Mouse (Mus musculus): ENCODE measurements around the gene Pgrmc2. TPM values are rescaled to one million over a fixed set of nuclear protein-coding genes. Genes with fewer than 3 reads are reported as not detected.

Pgrmc2 gene
- total and polyA plus RNA-seq, 3 experiments, result 18.5 to 50.4 (median 31.6) TPM

- no peaks in the 10 kb centered on the region for H3K9me3 ChIP-seq (replicated peaks; ENCODE audit: low read length)
- no peaks in the 10 kb centered on the region for H3K79me2 ChIP-seq (replicated peaks; ENCODE audit: control insufficient read depth, extremely low read depth, insufficient read depth, poor library complexity, severe bottlenecking)
- no peak overlapping the region for H3K9ac ChIP-seq (ENCODE audit: insufficient read depth, low read depth)
- no peak for DNase-seq (ENCODE audit: extremely low read depth)
- no peak overlapping the region for H3K4me3 ChIP-seq (replicated peaks in 1 of 3; ENCODE audit: low read depth in 2 of 3, low read length in 2 of 3, poor library complexity in 1 of 3)
- TF ChIP-seq BHLHE40 (IDR thresholded peaks at IDR 0.05; ENCODE audit: low read depth, low read length), result no peak
- no peak for TF ChIP-seq UBTF (IDR thresholded peaks at IDR 0.05; ENCODE audit: low read depth, low read length)
- no peak for TF ChIP-seq CHD2 (IDR thresholded peaks at IDR 0.05; ENCODE audit: low read length)
- TF ChIP-seq TBP (conservative IDR thresholded peaks at IDR 0.05; ENCODE audit: low read depth, low read length), result no peak
- no peak for TF ChIP-seq POLR2A (IDR thresholded peaks at IDR 0.05; ENCODE audit: low read depth, low read length)
- TF ChIP-seq ZKSCAN1 (IDR thresholded peaks at IDR 0.05; ENCODE audit: borderline replicate concordance, low read depth, low read length), result no peak
- TF ChIP-seq POLR2AphosphoS2 (IDR thresholded peaks at IDR 0.05; ENCODE audit: low read depth, low read length), result no peak
- TF ChIP-seq JUN (IDR thresholded peaks at IDR 0.05; ENCODE audit: insufficient read depth, low read depth, low read length), result no peak
- no peak for TF ChIP-seq SIN3A (IDR thresholded peaks at IDR 0.05; ENCODE audit: low read length)
- no peak for TF ChIP-seq MYC (IDR thresholded peaks at IDR 0.05; ENCODE audit: low read depth, low read length)
- no peak for TF ChIP-seq MEF2A (IDR thresholded peaks at IDR 0.05; ENCODE audit: borderline replicate concordance, low read depth, low read length)
- TF ChIP-seq MXI1 (IDR thresholded peaks at IDR 0.05; ENCODE audit: low read depth, low read length), result no peak
- TF ChIP-seq EP300 (IDR thresholded peaks at IDR 0.05; ENCODE audit: low read length), result no peak
- no peak for TF ChIP-seq NELFE (IDR thresholded peaks at IDR 0.05; ENCODE audit: low read depth, low read length)
- TF ChIP-seq USF2 (conservative IDR thresholded peaks at IDR 0.05; ENCODE audit: low read depth, low read length), result no peak
- H3K27ac ChIP-seq (ENCODE audit: insufficient read depth, low read depth), result no peak overlapping the region
- H3K4me1 ChIP-seq (ENCODE audit: control insufficient read depth in 1 of 2, insufficient read depth in 2 of 2), result peaks cover 0 to 3% of the 10 kb centered on the region in 2 experiments; a peak in 1 of 4 replicates
- in situ Hi-C loops (cut with MboI; ENCODE audit: low pct_ligation_motif_present, low pct_unique_long_range_greater_than_20kb, low sequenced_read_pairs) (no loop called here), dilution Hi-C loops (cut with MboI; ENCODE audit: extremely low pct_ligation_motif_present, extremely low pct_unique_long_range_greater_than_20kb, low sequenced_read_pairs) (no loop called here)
- no peaks in the 10 kb centered on the region for H3K36me3 ChIP-seq (replicated peaks in 1 of 2; ENCODE audit: control insufficient read depth in 1 of 2, insufficient read depth in 1 of 2, low read length in 1 of 2)
- H3K4me2 ChIP-seq (ENCODE audit: insufficient read depth, low read depth, poor library complexity, severe bottlenecking), result no peak overlapping the region
- H3K27me3 ChIP-seq (replicated peaks), result peaks cover 1% of the 10 kb centered on the region
Observed at GRCm38 (mm10) chr3:41093210-41093609, 10.4 kb upstream of the Pgrmc2 start.

GRCm38 (mm10) chr3:41092311-41092710 lies 9.5 kb upstream of the Pgrmc2 start:
- Histone ChIP-seq H3K36me3 (replicated peaks in 1 of 2; ENCODE audit: control insufficient read depth in 1 of 2, insufficient read depth in 1 of 2, low read length in 1 of 2) (no peaks in the 10 kb centered on the region), H3K4me3 (replicated peaks in 1 of 3; ENCODE audit: low read depth in 2 of 3, low read length in 2 of 3, poor library complexity in 1 of 3) (no peak overlapping the region), H3K27ac (ENCODE audit: insufficient read depth, low read depth) (no peak overlapping the region), H3K9me3 (replicated peaks; ENCODE audit: low read length) (no peaks in the 10 kb centered on the region), H3K79me2 (replicated peaks; ENCODE audit: control insufficient read depth, extremely low read depth, insufficient read depth, poor library complexity, severe bottlenecking) (no peaks in the 10 kb centered on the region), H3K9ac (ENCODE audit: insufficient read depth, low read depth) (no peak overlapping the region), H3K4me2 (ENCODE audit: insufficient read depth, low read depth, poor library complexity, severe bottlenecking) (no peak overlapping the region), H3K27me3 (replicated peaks) (peaks cover 1% of the 10 kb centered on the region), H3K4me1 (ENCODE audit: control insufficient read depth in 1 of 2, insufficient read depth in 2 of 2) (peaks cover 0 to 3% of the 10 kb centered on the region in 2 experiments; a peak in 1 of 4 replicates)
- dilution Hi-C loops (cut with MboI; ENCODE audit: extremely low pct_ligation_motif_present, extremely low pct_unique_long_range_greater_than_20kb, low sequenced_read_pairs) (no loop called here), in situ Hi-C loops (cut with MboI; ENCODE audit: low pct_ligation_motif_present, low pct_unique_long_range_greater_than_20kb, low sequenced_read_pairs) (no loop called here)
- TF ChIP-seq JUN (IDR thresholded peaks at IDR 0.05; ENCODE audit: insufficient read depth, low read depth, low read length), result no peak
- no peak for TF ChIP-seq EP300 (IDR thresholded peaks at IDR 0.05; ENCODE audit: low read length)
- TF ChIP-seq MAX (IDR thresholded peaks at IDR 0.05; ENCODE audit: low read length), result no peak
- TF ChIP-seq CHD1 (IDR thresholded peaks at IDR 0.05; ENCODE audit: low read depth, low read length), result no peak
- no peak for DNase-seq (ENCODE audit: extremely low read depth)
